Mouse (Mus musculus) c-Kit-positive CD71-negative TER-119-negative erythroid progenitor cells, embryonic 14.5 days (primary cell): Measurements from ENCODE around the gene Prpf8.
"Not testable (repeated sequence)": the region's sequence is repeated elsewhere in the genome, so short reads cannot be mapped to it uniquely, and the experiment has no call there.

Source experiments
- DNase-seq: peaks from one replicate; pipeline ENCODE4 v3.0.0-alpha.2; 2013; ENCODE audit warnings: low read depth

Gene Prpf8

GRCm38 (mm10) chr11:75534286-75535033 is 47.8 kb downstream of the Prpf8 start:
- no peak for DNase-seq

DNA sequence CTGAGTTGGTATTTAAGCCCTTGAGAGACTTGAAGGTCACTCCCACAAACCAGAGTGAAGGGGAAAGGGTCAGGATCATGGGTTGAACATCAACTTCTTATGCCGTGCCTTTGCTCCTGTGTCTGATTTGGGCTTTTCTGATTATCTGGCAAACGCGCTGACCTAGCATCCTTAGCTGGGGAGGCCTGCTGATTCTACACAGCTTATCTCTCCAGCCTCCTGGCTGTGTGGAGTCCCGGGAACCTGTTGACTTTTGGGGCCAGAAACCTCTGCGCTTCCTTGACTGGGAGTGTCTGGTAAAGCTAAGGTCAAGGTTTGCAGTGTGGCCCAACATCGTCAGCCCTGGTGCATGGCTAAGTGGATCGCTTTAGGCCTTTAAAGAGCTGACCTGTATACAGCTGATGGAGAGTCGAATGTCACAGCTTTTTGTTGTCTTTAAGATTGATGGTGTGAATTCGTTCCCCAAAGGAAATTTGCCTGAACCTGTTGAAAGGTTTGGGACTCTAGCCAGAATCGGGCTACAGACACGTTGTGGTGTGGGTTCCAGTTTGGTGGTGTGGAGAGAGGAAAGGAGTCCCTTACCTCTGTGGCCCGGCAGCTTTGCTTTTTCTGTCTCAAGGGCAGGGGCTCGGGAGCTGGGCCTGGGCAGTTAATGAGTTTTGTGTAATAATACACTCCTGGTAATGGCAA is 48.6 kb downstream of the Prpf8 start:
- no peak for DNase-seq

- DNase-seq: no peak
Observed at GRCm38 (mm10) chr11:75536255-75537024, 49.8 kb downstream of the Prpf8 start.

GRCm38 (mm10) chr11:75537025-75537414 is 50.4 kb downstream of the Prpf8 start:
- DNase-seq: no peak

DNA sequence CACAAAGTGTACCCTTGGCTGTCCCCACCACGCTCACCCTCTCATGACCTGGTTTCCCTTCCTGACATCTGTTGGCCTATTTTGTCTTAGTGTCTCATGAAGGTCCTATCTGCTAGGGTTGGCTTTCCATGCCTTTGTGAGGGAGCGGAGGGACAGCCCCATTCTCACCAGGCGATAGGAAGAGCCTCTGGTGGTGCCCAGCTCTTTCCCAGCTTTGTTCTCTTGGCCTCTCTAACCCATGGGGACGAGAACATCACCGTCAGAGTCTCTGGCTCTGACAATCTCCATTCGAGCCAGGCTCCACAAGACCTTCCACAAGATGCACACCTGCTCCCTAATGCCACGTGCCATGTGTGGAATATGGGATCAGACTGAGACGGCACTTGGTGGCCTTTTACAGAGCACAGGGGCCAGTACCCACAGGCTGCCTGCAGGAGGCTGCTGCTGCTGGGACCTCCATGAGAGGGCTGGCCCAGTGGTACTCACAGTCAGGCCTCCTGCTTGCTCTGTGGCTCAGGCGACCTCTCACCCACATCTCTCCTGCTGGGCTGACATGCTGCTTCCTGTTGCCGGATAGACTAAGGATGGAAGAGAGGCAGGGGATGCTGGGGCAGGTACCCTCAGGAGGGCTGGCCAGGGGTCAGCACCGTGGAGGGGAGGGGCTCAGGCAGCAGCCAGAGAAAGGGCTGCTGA is 51.0 kb downstream of the Prpf8 start:
- no peak for DNase-seq

DNA sequence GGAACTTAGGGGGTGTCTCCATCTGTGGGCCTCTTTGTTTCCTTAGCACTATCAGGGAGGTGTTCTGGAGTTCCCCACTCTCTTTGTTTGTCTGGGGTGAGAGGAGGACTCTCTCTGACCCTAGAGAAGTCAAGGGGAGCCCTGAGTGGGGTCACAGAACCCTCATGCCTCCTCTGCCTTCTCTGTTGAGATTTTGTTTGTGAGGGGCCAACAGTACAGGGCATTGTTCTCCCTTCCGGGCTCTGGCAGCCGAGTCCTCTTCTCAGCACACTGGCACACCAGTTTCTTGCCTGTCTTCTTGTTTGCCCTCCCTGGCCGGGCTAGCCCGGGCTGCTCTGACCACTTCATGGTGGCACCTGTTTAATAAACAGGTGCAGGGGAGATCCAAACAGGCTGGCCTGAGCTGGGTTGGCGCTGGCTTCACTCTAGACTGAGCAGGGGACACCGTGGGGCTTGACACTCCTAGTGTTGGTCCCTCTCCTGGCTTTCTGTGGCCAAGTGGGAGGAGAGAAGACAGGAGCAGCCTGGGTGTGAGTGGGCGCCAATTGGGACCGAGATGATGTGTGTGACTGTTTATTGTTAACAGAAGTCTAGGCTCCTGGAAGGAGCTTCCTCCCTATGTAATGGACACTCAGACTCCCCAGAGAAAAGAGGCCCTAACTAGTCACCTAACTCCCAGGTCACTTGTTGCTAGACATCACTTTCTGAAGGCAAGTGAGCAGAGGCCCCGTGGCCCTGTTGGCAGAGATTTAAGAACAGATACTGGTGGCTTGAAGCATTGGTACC is 51.8 kb downstream of the Prpf8 start:
- DNase-seq: no peak

DNA sequence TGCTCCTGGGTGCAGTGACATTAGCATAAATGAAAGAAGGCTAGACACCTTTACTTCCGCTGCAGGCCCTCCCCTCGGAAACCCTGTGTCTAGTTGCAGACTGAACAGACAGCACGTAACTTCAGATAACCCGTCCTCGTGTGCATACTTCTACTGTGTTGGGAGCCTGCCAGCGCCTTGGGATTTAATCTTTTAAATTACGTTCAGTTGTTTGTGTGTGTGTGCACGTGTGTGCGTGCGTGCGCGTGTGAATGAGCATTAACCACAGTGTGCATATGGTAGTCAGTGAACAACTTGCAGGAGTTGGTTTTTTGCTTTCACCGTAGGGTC is 52.3 kb downstream of the Prpf8 start:
- DNase-seq: no peak

DNA sequence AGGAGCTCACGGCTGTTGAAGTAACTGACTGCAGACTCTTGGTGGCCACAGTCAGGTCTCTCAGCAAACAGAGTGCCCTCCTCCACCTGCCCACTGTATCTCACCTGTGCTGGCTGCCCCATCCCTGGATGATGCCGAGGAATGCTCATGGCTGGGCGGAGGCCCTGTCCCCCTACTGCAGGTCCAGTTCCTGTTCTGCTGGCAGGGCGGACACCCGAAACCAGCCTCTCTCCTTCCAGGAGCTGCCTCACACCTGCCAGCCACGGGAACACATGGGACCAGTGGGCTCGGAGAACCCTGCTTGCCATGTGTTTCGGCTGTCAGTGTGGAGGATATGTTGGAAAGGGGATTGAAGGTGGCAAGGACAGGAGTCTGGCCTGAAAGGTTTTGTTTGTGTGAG is 53.6 kb downstream of the Prpf8 start:
- no peak for DNase-seq

DNA sequence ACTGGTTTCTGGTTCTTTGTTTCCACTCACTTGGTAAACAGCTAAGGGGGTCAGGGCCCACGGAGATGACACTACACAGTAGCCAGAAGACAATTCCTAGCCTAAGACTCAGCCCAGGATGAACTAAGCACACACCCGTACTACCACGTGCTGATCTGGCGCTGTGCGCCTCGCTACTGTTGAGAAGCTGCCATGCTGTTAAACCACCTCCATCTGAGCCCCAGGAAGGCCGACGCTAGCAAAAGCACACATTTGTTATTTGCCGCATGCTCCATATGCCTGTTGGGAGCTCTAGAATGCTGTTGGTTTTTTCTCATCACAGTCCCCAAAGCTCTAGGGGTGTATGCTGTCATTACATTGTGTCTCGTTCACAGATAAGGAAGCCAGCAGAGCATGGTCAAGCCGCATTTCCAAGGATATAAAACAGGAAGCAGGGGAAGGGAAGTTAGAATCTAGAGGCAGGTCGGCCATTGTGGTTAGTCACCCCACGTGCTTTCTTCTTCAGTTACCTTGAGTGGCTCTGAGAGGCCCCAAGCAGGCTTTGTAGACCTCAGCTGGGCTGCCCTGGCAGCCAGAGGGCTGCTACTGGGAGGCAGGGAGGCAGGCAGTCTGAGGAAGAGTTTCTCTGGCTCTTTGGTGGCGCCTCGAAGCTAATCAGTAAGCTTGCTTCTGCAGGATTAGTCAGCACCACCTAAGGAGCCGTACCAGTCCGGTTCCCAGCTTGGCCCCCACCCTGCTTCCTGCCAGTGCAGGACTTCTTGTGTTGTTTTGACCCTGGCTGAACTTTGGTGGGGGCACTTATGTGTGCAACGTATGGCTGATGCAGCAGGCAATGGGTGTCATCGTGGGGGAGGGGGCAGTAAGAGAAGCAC is 54.3 kb downstream of the Prpf8 start:
- no peak for DNase-seq

GRCm38 (mm10) chr11:75544713-75545112 is 58.1 kb downstream of the Prpf8 start:
- no peak for DNase-seq

DNA sequence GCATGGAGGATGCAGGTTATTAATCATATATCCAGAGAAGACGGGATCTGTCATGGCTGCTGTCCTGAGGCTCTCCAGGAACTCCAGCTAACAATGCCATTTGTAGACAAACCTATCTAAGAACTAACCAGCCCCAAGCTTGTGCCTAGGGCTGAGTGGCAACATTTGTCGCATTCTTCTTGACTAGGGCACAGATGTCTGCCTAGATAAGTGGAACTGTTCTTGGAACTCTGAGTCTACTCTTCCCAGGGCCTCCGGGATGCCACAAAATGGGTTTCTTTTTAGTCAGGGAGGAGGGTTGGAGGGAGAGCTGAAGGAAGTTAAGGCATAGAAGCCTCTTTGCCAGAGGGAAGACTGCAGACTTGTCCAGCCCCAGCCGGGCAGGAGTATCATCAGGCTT is 59.4 kb downstream of the Prpf8 start:
- DNase-seq: no peak

DNA sequence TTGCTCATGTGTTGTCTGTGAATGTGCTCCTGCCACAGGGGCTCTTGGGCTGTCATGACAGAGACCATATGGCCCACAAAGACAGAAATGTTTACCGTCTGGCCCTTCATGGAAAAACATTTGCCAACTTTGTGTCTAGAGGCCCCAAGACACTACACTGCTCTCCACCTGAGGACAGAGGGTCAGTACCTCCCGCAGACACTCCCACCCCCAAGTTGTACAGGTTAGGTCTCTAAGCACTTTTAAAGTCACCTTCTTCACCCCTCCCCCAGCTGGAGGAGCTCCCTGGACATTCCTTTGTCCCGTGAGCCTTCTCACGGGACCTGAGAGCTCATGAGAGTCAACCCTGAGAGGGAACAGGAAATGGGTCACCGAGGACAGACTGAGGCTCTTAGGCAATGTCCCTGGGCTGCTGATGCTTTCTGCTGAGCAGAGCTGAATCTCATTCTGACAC is 63.1 kb downstream of the Prpf8 start:
- no peak for DNase-seq

DNA sequence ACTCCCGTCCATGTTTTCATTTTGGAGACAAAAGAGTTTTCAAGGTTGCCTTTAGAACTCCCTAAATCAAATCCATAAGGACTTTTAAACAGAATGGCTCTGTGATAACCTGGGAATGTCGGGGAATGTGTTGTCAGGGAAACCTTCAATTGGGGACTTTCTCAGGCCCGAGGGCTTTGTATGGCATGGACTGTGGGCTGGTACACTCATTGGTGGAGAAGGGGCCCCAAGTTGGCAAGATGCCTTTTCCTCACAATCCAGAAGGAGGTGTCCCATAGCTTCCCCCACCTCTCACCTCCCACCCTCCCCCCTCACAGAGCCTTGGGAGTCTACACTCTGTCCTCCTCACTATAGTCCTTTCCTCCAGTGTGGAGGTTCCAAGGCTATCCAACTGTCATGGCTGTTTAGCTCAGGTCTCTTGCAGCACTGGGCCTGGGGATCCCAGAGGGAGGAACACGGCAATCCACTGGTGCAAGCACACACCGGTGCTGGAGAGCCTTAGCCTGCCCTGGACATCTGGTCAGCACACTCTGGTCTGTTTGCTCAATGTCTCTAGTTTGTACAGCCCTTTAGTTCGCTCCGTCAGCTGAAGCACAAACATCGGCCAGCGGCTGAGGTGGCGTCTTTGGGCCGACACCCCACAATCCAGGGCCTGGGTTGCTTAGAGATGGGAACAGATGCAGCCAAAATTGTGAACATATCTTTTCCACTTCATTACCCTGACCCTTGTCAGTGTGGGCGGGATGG is 63.8 kb downstream of the Prpf8 start:
- DNase-seq: no peak

DNA sequence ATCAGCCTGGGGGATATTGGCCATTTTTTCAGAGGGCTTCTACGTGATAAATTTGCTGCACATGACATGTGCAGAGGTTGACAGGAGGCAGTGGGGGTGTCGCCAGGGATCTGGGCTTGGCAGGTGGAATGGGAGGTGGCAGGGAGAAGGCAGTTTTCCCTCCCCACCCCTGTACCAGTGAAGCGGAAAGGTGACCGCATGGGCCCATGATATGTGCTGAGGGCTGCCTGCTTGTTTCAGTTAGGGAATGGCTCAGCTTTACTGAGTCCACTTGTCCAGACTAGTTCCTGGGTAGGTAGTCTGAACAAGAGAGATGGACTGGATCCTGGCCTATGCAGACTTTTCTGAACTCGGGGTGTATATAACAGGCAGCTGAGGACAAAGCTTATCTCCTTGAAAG is 64.7 kb downstream of the Prpf8 start:
- no peak for DNase-seq

GRCm38 (mm10) chr11:75551961-75552441 is 65.4 kb downstream of the Prpf8 start:
- no peak for DNase-seq

GRCm38 (mm10) chr11:75552906-75553482 is 66.4 kb downstream of the Prpf8 start:
- DNase-seq: no peak

GRCm38 (mm10) chr11:75556006-75556405 is 69.4 kb downstream of the Prpf8 start:
- DNase-seq: not testable (repeated sequence)

- no peak for DNase-seq
Observed at GRCm38 (mm10) chr11:75557142-75557541, 70.5 kb downstream of the Prpf8 start.

- no peak for DNase-seq
Observed at GRCm38 (mm10) chr11:75558101-75558500, 71.5 kb downstream of the Prpf8 start.
